Mouse (Mus musculus): Measurements from ENCODE around the gene Cyb5r2. TPM values are rescaled to one million over a fixed set of nuclear protein-coding genes. Genes with fewer than 3 reads are reported as not detected.

Gene Cyb5r2
- total and polyA plus RNA-seq, 2 experiments from 2014 or later, result 0.18 TPM; not detected in 1

GRCm38 (mm10) chr7:107707650-107708049, 50.2 kb downstream of the Cyb5r2 start:
- no peak overlapping the region for H3K9ac ChIP-seq
- H3K36me3 ChIP-seq (ENCODE audit: insufficient read depth), result no peaks in the 10 kb centered on the region
- H3K4me2 ChIP-seq (ENCODE audit: low read depth), result no peak overlapping the region
- 73% methylated on average over 9 of the region's 9 CpGs for WGBS
- TF ChIP-seq CTCF (IDR thresholded peaks at IDR 0.05; ENCODE audit: low read depth), result no peak
- DNase-seq, result no peak
- H3K4me3 ChIP-seq (ENCODE audit: low read depth, low read length), result no peak overlapping the region
- no peak for ATAC-seq
- 0 out of 2 replicates have a peak, but pooled peaks cover 3% of the 10 kb centered on the region for H3K4me1 ChIP-seq (ENCODE audit: insufficient read depth)
- no peak overlapping the region for H3K27ac ChIP-seq (ENCODE audit: low read depth, low read length)
- H3K27me3 ChIP-seq (ENCODE audit: insufficient read depth, low read length), result no peaks in the 10 kb centered on the region
- H3K9me3 ChIP-seq (ENCODE audit: low read length), result no peaks in the 10 kb centered on the region

- 48% methylated on average over 5 of the region's 5 CpGs for WGBS
- Histone ChIP-seq H3K9me3 (ENCODE audit: low read length) (no peaks in the 10 kb centered on the region), H3K36me3 (ENCODE audit: insufficient read depth) (no peaks in the 10 kb centered on the region), H3K27ac (ENCODE audit: low read depth, low read length) (no peak overlapping the region), H3K4me2 (ENCODE audit: low read depth) (no peak overlapping the region), H3K27me3 (ENCODE audit: insufficient read depth, low read length) (no peaks in the 10 kb centered on the region), H3K9ac (no peak overlapping the region), H3K4me1 (ENCODE audit: insufficient read depth) (0 out of 2 replicates have a peak, but pooled peaks cover 3% of the 10 kb centered on the region), H3K4me3 (ENCODE audit: low read depth, low read length) (no peak overlapping the region)
- no peak for TF ChIP-seq CTCF (IDR thresholded peaks at IDR 0.05; ENCODE audit: low read depth)
- no peak for ATAC-seq
- no peak for DNase-seq
Measured at GRCm38 (mm10) chr7:107705941-107706340, 51.9 kb downstream of the Cyb5r2 start.

- ATAC-seq, result no peak
Measured at GRCm38 (mm10) chr7:107702461-107703380, 55.1 kb downstream of the Cyb5r2 start.

GRCm38 (mm10) chr7:107700646-107701045, 57.2 kb downstream of the Cyb5r2 start:
- Histone ChIP-seq H3K36me3 (ENCODE audit: insufficient read depth) (no peaks in the 10 kb centered on the region), H3K9me3 (ENCODE audit: low read length) (no peaks in the 10 kb centered on the region), H3K27me3 (ENCODE audit: insufficient read depth, low read length) (no peaks in the 10 kb centered on the region), H3K27ac (ENCODE audit: low read depth, low read length) (no peak overlapping the region), H3K4me1 (ENCODE audit: insufficient read depth) (no peaks in the 10 kb centered on the region), H3K4me2 (ENCODE audit: low read depth) (no peak overlapping the region), H3K4me3 (ENCODE audit: low read depth, low read length) (no peak overlapping the region), H3K9ac (no peak overlapping the region)
- ATAC-seq (no peak), DNase-seq (no peak)
- no peak for TF ChIP-seq CTCF (IDR thresholded peaks at IDR 0.05; ENCODE audit: low read depth)
- 83% methylated on average over 5 of the region's 5 CpGs for WGBS

More at GRCm38 (mm10) chr7:107702461-107703380, 55.1 kb downstream of the Cyb5r2 start:
- no peak for DNase-seq
- H3K4me2 ChIP-seq (ENCODE audit: low read depth), result no peak overlapping the region
- no peak overlapping the region for H3K27ac ChIP-seq (ENCODE audit: low read depth, low read length)
- H3K9ac ChIP-seq, result no peak overlapping the region
- H3K9me3 ChIP-seq (ENCODE audit: low read length), result no peaks in the 10 kb centered on the region
- H3K4me3 ChIP-seq (ENCODE audit: low read depth, low read length), result no peak overlapping the region
- no peaks in the 10 kb centered on the region for H3K4me1 ChIP-seq (ENCODE audit: insufficient read depth)
- WGBS, result 75% methylated on average over 13 of the region's 13 CpGs
- H3K36me3 ChIP-seq (ENCODE audit: insufficient read depth), result no peaks in the 10 kb centered on the region
- no peaks in the 10 kb centered on the region for H3K27me3 ChIP-seq (ENCODE audit: insufficient read depth, low read length)
- no peak for TF ChIP-seq CTCF (IDR thresholded peaks at IDR 0.05; ENCODE audit: low read depth)

- DNase-seq (no peak), ATAC-seq (no peak)
- WGBS, result 65% methylated on average over 1 of the region's 1 CpGs
- no peaks in the 10 kb centered on the region for H3K36me3 ChIP-seq (ENCODE audit: insufficient read depth)
- no peaks in the 10 kb centered on the region for H3K27me3 ChIP-seq (ENCODE audit: insufficient read depth, low read length)
- no peaks in the 10 kb centered on the region for H3K9me3 ChIP-seq (ENCODE audit: low read length)
- H3K4me2 ChIP-seq (ENCODE audit: low read depth), result no peak overlapping the region
- H3K27ac ChIP-seq (ENCODE audit: low read depth, low read length), result no peak overlapping the region
- H3K4me1 ChIP-seq (ENCODE audit: insufficient read depth), result no peaks in the 10 kb centered on the region
- H3K4me3 ChIP-seq (ENCODE audit: low read depth, low read length), result no peak overlapping the region
- TF ChIP-seq CTCF (IDR thresholded peaks at IDR 0.05; ENCODE audit: low read depth), result no peak
- H3K9ac ChIP-seq, result no peak overlapping the region
Measured at GRCm38 (mm10) chr7:107699926-107700325, 57.9 kb downstream of the Cyb5r2 start.

Other genes with a start within 250 kb of the Cyb5r2 start
- 2.0 and 3.1 TPM in 2 replicates for gene Olfml1, start 190.6 kb downstream of the Cyb5r2 start, total RNA-seq (2014; rRNA removed)
- gene Olfml1, start 190.6 kb downstream of the Cyb5r2 start, polyA plus RNA-seq (2015; fragmentation: Nextera tagmentation; extraction: Ambion mirVana), result 5.6 and 6.3 TPM in 2 replicates
- gene Ppfibp2, start 162.8 kb downstream of the Cyb5r2 start, total RNA-seq (2014; rRNA removed), result 2.8 and 3.1 TPM in 2 replicates
- gene Ppfibp2, start 162.8 kb downstream of the Cyb5r2 start, polyA plus RNA-seq (2015; fragmentation: Nextera tagmentation; extraction: Ambion mirVana), result 1.2 TPM in 2 replicates
- gene 5330417H12Rik, start 132.9 kb downstream of the Cyb5r2 start, total RNA-seq (2014; rRNA removed), result not detected in 2 replicates
- not detected in 2 replicates for gene 5330417H12Rik, start 132.9 kb downstream of the Cyb5r2 start, polyA plus RNA-seq (2015; fragmentation: Nextera tagmentation; extraction: Ambion mirVana)
- not detected in 2 replicates for gene Ovch2, start 43.2 kb upstream of the Cyb5r2 start, total RNA-seq (2014; rRNA removed)
- gene Ovch2, start 43.2 kb upstream of the Cyb5r2 start, polyA plus RNA-seq (2015; fragmentation: Nextera tagmentation; extraction: Ambion mirVana), result not detected in 2 replicates
- not detected in 2 replicates for gene Olfr467, start 54.2 kb upstream of the Cyb5r2 start, total RNA-seq (2014; rRNA removed)
- not detected in 2 replicates for gene Olfr467, start 54.2 kb upstream of the Cyb5r2 start, polyA plus RNA-seq (2015; fragmentation: Nextera tagmentation; extraction: Ambion mirVana)
- not detected in 2 replicates for gene Olfr469, start 67.5 kb upstream of the Cyb5r2 start, total RNA-seq (2014; rRNA removed)
- gene Olfr469, start 67.5 kb upstream of the Cyb5r2 start, polyA plus RNA-seq (2015; fragmentation: Nextera tagmentation; extraction: Ambion mirVana), result not detected in 2 replicates
- not detected in 2 replicates for gene Olfr470, start 89.5 kb upstream of the Cyb5r2 start, total RNA-seq (2014; rRNA removed)
- gene Olfr470, start 89.5 kb upstream of the Cyb5r2 start, polyA plus RNA-seq (2015; fragmentation: Nextera tagmentation; extraction: Ambion mirVana), result not detected in 2 replicates
- not detected in 2 replicates for gene Olfr472, start 139.9 kb upstream of the Cyb5r2 start, total RNA-seq (2014; rRNA removed)
- not detected in 2 replicates for gene Olfr472, start 139.9 kb upstream of the Cyb5r2 start, polyA plus RNA-seq (2015; fragmentation: Nextera tagmentation; extraction: Ambion mirVana)
- not detected in 2 replicates for gene Olfr473, start 172.4 kb upstream of the Cyb5r2 start, total RNA-seq (2014; rRNA removed)
- not detected in 2 replicates for gene Olfr473, start 172.4 kb upstream of the Cyb5r2 start, polyA plus RNA-seq (2015; fragmentation: Nextera tagmentation; extraction: Ambion mirVana)
- not detected in 2 replicates for gene Olfr474, start 196.6 kb upstream of the Cyb5r2 start, total RNA-seq (2014; rRNA removed)
- not detected in 2 replicates for gene Olfr474, start 196.6 kb upstream of the Cyb5r2 start, polyA plus RNA-seq (2015; fragmentation: Nextera tagmentation; extraction: Ambion mirVana)
- not detected in 2 replicates for gene Olfr476, start 206.8 kb upstream of the Cyb5r2 start, total RNA-seq (2014; rRNA removed)
- gene Olfr476, start 206.8 kb upstream of the Cyb5r2 start, polyA plus RNA-seq (2015; fragmentation: Nextera tagmentation; extraction: Ambion mirVana), result not detected in 2 replicates
- not detected in 2 replicates for gene Olfr477, start 228.7 kb upstream of the Cyb5r2 start, total RNA-seq (2014; rRNA removed)
- not detected in 2 replicates for gene Olfr477, start 228.7 kb upstream of the Cyb5r2 start, polyA plus RNA-seq (2015; fragmentation: Nextera tagmentation; extraction: Ambion mirVana)

All from forebrain, postnatal 0 days (tissue).